Comparison of ENCODE assay signal across 9 mouse cellular contexts in the genomic region with DNA sequence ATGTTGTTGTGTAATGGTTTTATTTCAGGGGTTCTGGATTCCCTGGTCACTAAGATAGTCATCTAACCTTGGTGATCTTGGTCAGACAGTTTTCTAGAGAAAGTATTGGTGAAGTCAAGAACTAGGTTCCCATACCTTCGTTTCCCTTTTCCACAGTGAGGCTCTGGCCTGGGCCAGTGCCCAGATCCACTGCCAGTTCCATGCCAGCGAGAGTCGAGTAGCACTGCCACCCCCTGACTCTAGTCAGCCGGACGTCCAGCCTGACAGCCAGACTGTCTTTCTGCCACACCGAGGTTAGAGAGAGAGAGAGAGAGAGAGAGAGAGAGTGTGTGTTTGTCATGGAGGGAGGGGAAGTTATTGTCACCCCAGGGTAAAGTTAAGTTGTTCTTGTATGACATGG. TPM values are rescaled to one million over a fixed set of nuclear protein-coding genes. Genes with fewer than 3 reads are reported as not detected.
DNase-seq lines count a peak whose midpoint lies in the region; ATAC-seq and TF ChIP-seq lines count a peak whose summit lies in the region.
"Had no signal": no experiment of that assay in that cellular context is flagged by ENCODE, and none has a peak within 500 bp of the region (broad histone marks: within the 10 kb centered on the region; RNA-seq: fewer than 3 reads in every experiment).

No protein-coding gene starts in this region.

- H3K27ac ChIP-seq in kidney, embryonic 14.5 days (ENCODE audit: low read depth, low read length) = no peak overlapping the region
- H3K27ac ChIP-seq in cortical plate, adult 2 months (ENCODE audit: insufficient read depth, low read length) = no peak overlapping the region
- H3K27ac ChIP-seq in hindbrain, embryonic 14.5 days = no peak overlapping the region
- H3K27ac ChIP-seq in midbrain, embryonic 14.5 days (replicated peaks; ENCODE audit: low read depth, low read length) = no peak overlapping the region

- intact Hi-C loops in left cerebral cortex, postnatal 10 days (cut with DNase I) = no loop called here

- peaks cover 23% of the 10 kb centered on the region for H3K4me1 ChIP-seq in kidney, embryonic 14.5 days (ENCODE audit: control insufficient read depth, insufficient read depth, low read length)
- H3K4me1 ChIP-seq in cortical plate, adult 2 months (ENCODE audit: control insufficient read depth, insufficient read depth, low read length) = peaks cover 12% of the 10 kb centered on the region
- H3K4me1 ChIP-seq in hindbrain, embryonic 14.5 days (replicated peaks; ENCODE audit: control insufficient read depth, insufficient read depth, low read length) = peaks cover 42% of the 10 kb centered on the region
- H3K4me1 ChIP-seq in midbrain, embryonic 14.5 days (ENCODE audit: control insufficient read depth, insufficient read depth, low read length) = peaks cover 37% of the 10 kb centered on the region

- peaks cover 37% of the 10 kb centered on the region for H3K36me3 ChIP-seq in kidney, embryonic 14.5 days (ENCODE audit: control insufficient read depth, insufficient read depth, low read length)
- H3K36me3 ChIP-seq in hindbrain, embryonic 14.5 days (replicated peaks; ENCODE audit: control insufficient read depth, insufficient read depth) = peaks cover 41% of the 10 kb centered on the region
- H3K36me3 ChIP-seq in midbrain, embryonic 14.5 days (ENCODE audit: control insufficient read depth, insufficient read depth, low read length) = peaks cover 41% of the 10 kb centered on the region

- no peaks in the 10 kb centered on the region for H3K9me3 ChIP-seq in kidney, embryonic 14.5 days (ENCODE audit: control insufficient read depth, low read length)
- no peaks in the 10 kb centered on the region for H3K9me3 ChIP-seq in hindbrain, embryonic 14.5 days (ENCODE audit: control insufficient read depth, low read length)
- H3K9me3 ChIP-seq in midbrain, embryonic 14.5 days (ENCODE audit: control insufficient read depth, low read length) = no peaks in the 10 kb centered on the region

- DNase-seq in kidney, adult 9 months = no peak
- no peak for DNase-seq in hindbrain, embryonic 14.5 days (ENCODE audit: low spot score)
- no peak for DNase-seq in midbrain, embryonic 14.5 days
- no peak for DNase-seq in left cerebral cortex, postnatal 10 days (ENCODE audit: extremely low spot score in 1 of 2, low spot score in 2 of 2)

- TF ChIP-seq POLR2A in cortical plate, adult 2 months (IDR thresholded peaks at IDR 0.05; ENCODE audit: extremely low read depth, insufficient read depth, low read length) = no peak

- H3K9ac ChIP-seq in kidney, embryonic 14.5 days (ENCODE audit: low read depth, low read length) = peak overlapping the region; percentile 76; the same call in 1 of the 2 replicates
- peak overlapping the region; percentile 89 for H3K9ac ChIP-seq in hindbrain, embryonic 14.5 days
- H3K9ac ChIP-seq in midbrain, embryonic 14.5 days (replicated peaks; ENCODE audit: low read length) = no peak overlapping the region; the same call in 1 of the 2 replicates

- 91% methylated on average over 6 of the region's 6 CpGs for WGBS in kidney, embryonic 14.5 days
- 80% methylated on average over 6 of the region's 6 CpGs for WGBS in hindbrain, embryonic 14.5 days
- 82% methylated on average over 6 of the region's 6 CpGs for WGBS in midbrain, embryonic 14.5 days

- ATAC-seq in kidney, embryonic 14.5 days (ENCODE audit: low FRiP score, low TSS enrichment) = no peak
- ATAC-seq in hindbrain, embryonic 14.5 days (ENCODE audit: low FRiP score) = no peak
- ATAC-seq in midbrain, embryonic 14.5 days (ENCODE audit: low FRiP score, low TSS enrichment) = no peak
- no peak for ATAC-seq in erythroid progenitor cell, adult 5-6 weeks (replicated peaks; ENCODE audit: low FRiP score, poor library complexity, severe bottlenecking)
- no peak for ATAC-seq in megakaryocyte-erythroid progenitor cell, adult 5-6 weeks (replicated peaks; ENCODE audit: low FRiP score, low TSS enrichment, poor library complexity, severe bottlenecking)

- H3K4me2 ChIP-seq in kidney, embryonic 14.5 days (replicated peaks; ENCODE audit: low read depth, low read length) = peak overlapping the region; percentile 77
- H3K4me2 ChIP-seq in hindbrain, embryonic 14.5 days (replicated peaks) = peak overlapping the region; percentile 98
- peak overlapping the region; percentile 83 for H3K4me2 ChIP-seq in midbrain, embryonic 14.5 days (ENCODE audit: low read length)

- no peaks in the 10 kb centered on the region for H3K27me3 ChIP-seq in kidney, embryonic 14.5 days (ENCODE audit: control insufficient read depth, insufficient read depth, low read length)
- no peaks in the 10 kb centered on the region for H3K27me3 ChIP-seq in hindbrain, embryonic 14.5 days (ENCODE audit: control insufficient read depth, insufficient read depth, low read length)
- no peaks in the 10 kb centered on the region for H3K27me3 ChIP-seq in midbrain, embryonic 14.5 days (ENCODE audit: control insufficient read depth, insufficient read depth, low read length)

- H3K4me3 ChIP-seq in kidney, embryonic 14.5 days (ENCODE audit: low read length) = peak overlapping the region; percentile 82
- H3K4me3 ChIP-seq in cortical plate, adult 2 months (ENCODE audit: insufficient read depth, low read length) = peak overlapping the region; percentile 82; the same call in 1 of the 2 replicates
- peak overlapping the region; percentile 94 for H3K4me3 ChIP-seq in hindbrain, embryonic 14.5 days (replicated peaks; ENCODE audit: low read length)
- peak overlapping the region; percentile 85 for H3K4me3 ChIP-seq in midbrain, embryonic 14.5 days (replicated peaks; ENCODE audit: low read depth, low read length)

- TF ChIP-seq CTCF in cortical plate, adult 2 months (IDR thresholded peaks at IDR 0.05; ENCODE audit: extremely low read depth, insufficient read depth, low read length) = no peak

RNA-seq across cellular contexts. Expression of gene Gba2, which starts 1.1 kb away (rescaled TPM):
- polyA plus RNA-seq in kidney, embryonic 14.5 days (2014; fragmentation: Nextera tagmentation; extraction: Ambion mirVana) = 13.1 and 17.9 TPM in 2 replicates
- polyA plus RNA-seq in cortical plate, adult 2 months (2012; rRNA removed) = 96.7 and 105 TPM in 2 replicates
- 44.5 and 49.7 TPM in 2 replicates for polyA plus RNA-seq in hindbrain, embryonic 14.5 days (2014; fragmentation: Nextera tagmentation; extraction: Ambion mirVana)
- polyA plus RNA-seq in midbrain, embryonic 14.5 days (2014; fragmentation: Nextera tagmentation; extraction: Ambion mirVana) = 50.5 and 53.4 TPM in 2 replicates
- total RNA-seq in left cerebral cortex, postnatal 10 days (2021) = 10 to 100 TPM; 64.1 to 67.1 TPM
- 22.3 and 28.1 TPM in 2 replicates for total RNA-seq in erythroid progenitor cell, adult 5-6 weeks (2015; ENCODE audit: low replicate concordance)
- total RNA-seq in erythroid progenitor cell, adult 5-6 weeks (2017; ENCODE audit: low replicate concordance) = 23.5 and 32.1 TPM in 2 replicates
- total RNA-seq in megakaryocyte-erythroid progenitor cell, adult 5-6 weeks (2014; fragmentation: Nextera tagmentation) = 19.7 and 22.9 TPM in 2 replicates
- 6.1 and 12.0 TPM in 2 replicates for total RNA-seq in megakaryocyte-erythroid progenitor cell, adult 5-6 weeks (2017)

RNA-seq across cellular contexts. Expression of gene Rgp1, which starts 1.2 kb away (rescaled TPM):
- polyA plus RNA-seq in kidney, embryonic 14.5 days (2014; fragmentation: Nextera tagmentation; extraction: Ambion mirVana) = 27.9 and 34.4 TPM in 2 replicates
- polyA plus RNA-seq in cortical plate, adult 2 months (2012; rRNA removed) = 35.7 and 38.8 TPM in 2 replicates
- polyA plus RNA-seq in hindbrain, embryonic 14.5 days (2014; fragmentation: Nextera tagmentation; extraction: Ambion mirVana) = 21.7 and 25.2 TPM in 2 replicates
- 27.2 and 28.5 TPM in 2 replicates for polyA plus RNA-seq in midbrain, embryonic 14.5 days (2014; fragmentation: Nextera tagmentation; extraction: Ambion mirVana)
- 10 to 100 TPM; 48.5 to 49.7 TPM for total RNA-seq in left cerebral cortex, postnatal 10 days (2021)
- total RNA-seq in erythroid progenitor cell, adult 5-6 weeks (2015; ENCODE audit: low replicate concordance) = 29.2 and 31.0 TPM in 2 replicates
- 10.1 and 32.7 TPM in 2 replicates for total RNA-seq in erythroid progenitor cell, adult 5-6 weeks (2017; ENCODE audit: low replicate concordance)
- 28.7 and 30.4 TPM in 2 replicates for total RNA-seq in megakaryocyte-erythroid progenitor cell, adult 5-6 weeks (2014; fragmentation: Nextera tagmentation)
- total RNA-seq in megakaryocyte-erythroid progenitor cell, adult 5-6 weeks (2017) = 6.7 and 8.3 TPM in 2 replicates

RNA-seq across cellular contexts. Expression of gene Msmp, which starts 4.6 kb away (rescaled TPM):
- 0.63 and 1.0 TPM in 2 replicates for polyA plus RNA-seq in kidney, embryonic 14.5 days (2014; fragmentation: Nextera tagmentation; extraction: Ambion mirVana)
- polyA plus RNA-seq in cortical plate, adult 2 months (2012; rRNA removed) = 0.15 and 0.34 TPM in 2 replicates
- 1.0 and 1.9 TPM in 2 replicates for polyA plus RNA-seq in hindbrain, embryonic 14.5 days (2014; fragmentation: Nextera tagmentation; extraction: Ambion mirVana)
- polyA plus RNA-seq in midbrain, embryonic 14.5 days (2014; fragmentation: Nextera tagmentation; extraction: Ambion mirVana) = 2.1 TPM in 2 replicates
- total RNA-seq in left cerebral cortex, postnatal 10 days (2021) = not detected
- not detected in 2 replicates for total RNA-seq in erythroid progenitor cell, adult 5-6 weeks (2015; ENCODE audit: low replicate concordance)
- not detected in 2 replicates for total RNA-seq in erythroid progenitor cell, adult 5-6 weeks (2017; ENCODE audit: low replicate concordance)
- total RNA-seq in megakaryocyte-erythroid progenitor cell, adult 5-6 weeks (2014; fragmentation: Nextera tagmentation) = not detected in 2 replicates
- not detected in 2 replicates for total RNA-seq in megakaryocyte-erythroid progenitor cell, adult 5-6 weeks (2017)
- polyA plus RNA-seq: frontal cortex, adult 2 months had no signal

RNA-seq across cellular contexts. Expression of gene Tln1, which starts 17.2 kb away (rescaled TPM):
- polyA plus RNA-seq in kidney, embryonic 14.5 days (2014; fragmentation: Nextera tagmentation; extraction: Ambion mirVana) = 72.6 and 87.2 TPM in 2 replicates
- polyA plus RNA-seq in cortical plate, adult 2 months (2012; rRNA removed) = 44.3 and 46.5 TPM in 2 replicates
- polyA plus RNA-seq in hindbrain, embryonic 14.5 days (2014; fragmentation: Nextera tagmentation; extraction: Ambion mirVana) = 57.5 and 62.8 TPM in 2 replicates
- 60.3 and 65.5 TPM in 2 replicates for polyA plus RNA-seq in midbrain, embryonic 14.5 days (2014; fragmentation: Nextera tagmentation; extraction: Ambion mirVana)
- 10 to 100 TPM; 48.7 to 55.3 TPM for total RNA-seq in left cerebral cortex, postnatal 10 days (2021)
- total RNA-seq in erythroid progenitor cell, adult 5-6 weeks (2015; ENCODE audit: low replicate concordance) = 111 and 144 TPM in 2 replicates
- 643 and 746 TPM in 2 replicates for total RNA-seq in erythroid progenitor cell, adult 5-6 weeks (2017; ENCODE audit: low replicate concordance)
- total RNA-seq in megakaryocyte-erythroid progenitor cell, adult 5-6 weeks (2014; fragmentation: Nextera tagmentation) = 105 and 175 TPM in 2 replicates
- total RNA-seq in megakaryocyte-erythroid progenitor cell, adult 5-6 weeks (2017) = 211 and 304 TPM in 2 replicates

RNA-seq across cellular contexts. Expression of gene Creb3, which starts 17.6 kb away (rescaled TPM):
- polyA plus RNA-seq in kidney, embryonic 14.5 days (2014; fragmentation: Nextera tagmentation; extraction: Ambion mirVana) = 50.2 and 55.7 TPM in 2 replicates
- 61.8 and 65.9 TPM in 2 replicates for polyA plus RNA-seq in cortical plate, adult 2 months (2012; rRNA removed)
- polyA plus RNA-seq in hindbrain, embryonic 14.5 days (2014; fragmentation: Nextera tagmentation; extraction: Ambion mirVana) = 80.0 and 82.3 TPM in 2 replicates
- 80.9 and 82.8 TPM in 2 replicates for polyA plus RNA-seq in midbrain, embryonic 14.5 days (2014; fragmentation: Nextera tagmentation; extraction: Ambion mirVana)
- 10 to 100 TPM; 74.4 to 74.6 TPM for total RNA-seq in left cerebral cortex, postnatal 10 days (2021)
- total RNA-seq in erythroid progenitor cell, adult 5-6 weeks (2015; ENCODE audit: low replicate concordance) = 8.0 and 12.3 TPM in 2 replicates
- total RNA-seq in erythroid progenitor cell, adult 5-6 weeks (2017; ENCODE audit: low replicate concordance) = 9.6 and 45.0 TPM in 2 replicates
- 9.6 and 12.7 TPM in 2 replicates for total RNA-seq in megakaryocyte-erythroid progenitor cell, adult 5-6 weeks (2014; fragmentation: Nextera tagmentation)
- 19.4 and 42.2 TPM in 2 replicates for total RNA-seq in megakaryocyte-erythroid progenitor cell, adult 5-6 weeks (2017)
